Mouse (Mus musculus) embryonic facial prominence, embryonic 13.5 days (tissue): ENCODE data around the gene Gsx1. TPM values are rescaled to one million over a fixed set of nuclear protein-coding genes. Genes with fewer than 3 reads are reported as not detected.

Experiments used
- ATAC-seq: fragments of 200-750 bp; cut with Nextera tagmentation; 2 replicates; pipeline ENCODE4 v1.8.0; 2017; ENCODE audit warnings: low read depth; ENCODE audit not compliant: insufficient number of reproducible peaks, insufficient read depth, low FRiP score, low TSS enrichment
- H3K27ac ChIP-seq: fragments of 300-500 bp; sonication (generic); 2 replicates; pipeline ENCODE4 v1.5.1; 2015; ENCODE audit warnings: moderate library complexity, mild to moderate bottlenecking, inconsistent platforms
- H3K27me3 ChIP-seq: fragments of 300-500 bp; sonication (generic); 2 replicates; pipeline ENCODE4 v1.6.1; 2015; ENCODE audit warnings: mild to moderate bottlenecking, inconsistent platforms
- H3K36me3 ChIP-seq: fragments of 300-500 bp; sonication (generic); 2 replicates; pipeline ENCODE4 v1.6.1; 2015; ENCODE audit warnings: mild to moderate bottlenecking, inconsistent platforms
- H3K4me1 ChIP-seq: fragments of 300-500 bp; sonication (generic); 2 replicates; pipeline ENCODE4 v1.6.1; 2015; ENCODE audit warnings: inconsistent platforms
- H3K4me2 ChIP-seq: fragments of 300-500 bp; sonication (generic); 2 replicates; pipeline ENCODE4 v1.6.1; 2015; ENCODE audit warnings: moderate library complexity, mild to moderate bottlenecking, inconsistent platforms
- H3K4me3 ChIP-seq: fragments of 300-500 bp; sonication (generic); 2 replicates; pipeline ENCODE4 v1.5.1; 2015; ENCODE audit warnings: mild to moderate bottlenecking, inconsistent platforms
- H3K9ac ChIP-seq: fragments of 300-500 bp; sonication (generic); 2 replicates; pipeline ENCODE4 v1.6.1; 2015; ENCODE audit warnings: mild to moderate bottlenecking, inconsistent platforms
- H3K9me3 ChIP-seq: fragments of 300-500 bp; sonication (generic); 2 replicates; pipeline ENCODE4 v1.6.1; 2016; ENCODE audit warnings: inconsistent platforms
- WGBS: fragments of 180-500 bp; shearing (Covaris S2); methylation state at CpG from one replicate; pipeline ENCODE4 v1.1.7; 2015; ENCODE audit warnings: mixed read lengths; 5-methylcytosine and 5-hydroxymethylcytosine counted together
- polyA plus RNA-seq: library from polyadenylated mRNA; unstranded; fragments of >200 nt; fragmentation: Nextera tagmentation; extraction: Ambion mirVana; gene quantifications from 2 replicates; pipeline ENCODE4 v1.2.1, GENCODE M21; 2015

Gene Gsx1
- polyA plus RNA-seq, 1 experiment from 2014 or later, result not detected

GRCm38 (mm10) chr5:147227354-147228112 lies 39.0 kb downstream of the Gsx1 start:
- Histone ChIP-seq H3K27ac (no peak overlapping the region), H3K36me3 (no peaks in the 10 kb centered on the region), H3K4me2 (peak overlapping the region; percentile 39), H3K9me3 (no peaks in the 10 kb centered on the region), H3K4me1 (peaks cover 4% of the 10 kb centered on the region), H3K9ac (peak overlapping the region; percentile 27; the same call in 1 of the 2 replicates), H3K4me3 (no peak overlapping the region), H3K27me3 (peaks cover 70% of the 10 kb centered on the region)
- WGBS, result 13% methylated on average over 25 of the region's 25 CpGs
- ATAC-seq, result peak; percentile 52

DNA sequence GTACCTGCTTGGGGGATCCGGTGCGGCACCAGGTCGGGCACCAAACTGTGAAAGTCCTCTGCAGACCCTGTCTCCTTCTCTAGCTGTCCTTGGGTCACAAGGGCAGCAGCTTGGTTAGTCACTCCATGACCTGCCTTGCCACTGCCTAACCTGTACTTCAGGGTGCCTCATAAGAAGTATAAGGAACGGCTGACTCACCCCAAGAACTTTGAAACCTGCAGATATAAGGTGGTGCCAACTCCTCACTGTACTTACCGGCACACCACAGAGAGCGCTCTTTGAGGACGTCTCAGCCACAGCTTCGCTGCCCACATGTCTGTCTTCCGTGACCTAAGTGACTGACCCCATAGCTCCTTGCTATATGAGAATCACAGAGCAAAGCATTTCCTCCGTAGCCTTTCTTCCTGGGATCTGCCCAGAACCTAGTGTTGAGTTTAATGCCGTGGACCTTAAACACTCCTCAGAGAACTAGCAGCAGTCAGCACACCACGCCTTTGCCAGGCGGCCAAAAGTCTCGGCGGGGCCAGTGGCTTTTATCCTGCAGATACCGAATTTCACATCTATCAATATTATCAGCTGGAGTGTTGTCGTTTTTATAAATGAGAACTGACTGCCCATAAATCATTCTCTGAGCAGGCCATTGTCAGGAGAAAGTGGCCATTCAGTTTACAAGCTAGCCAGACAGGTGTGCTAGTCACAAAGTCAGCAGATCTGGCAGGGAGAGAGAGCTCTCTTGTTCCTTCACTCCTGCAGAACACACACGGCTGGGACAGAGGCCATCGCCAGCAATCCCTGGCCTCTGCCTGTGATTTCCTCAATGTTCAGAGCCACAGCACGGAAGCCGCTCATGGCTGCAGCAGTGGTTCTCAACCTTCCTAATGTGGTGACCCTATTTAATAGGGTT lies 47.2 kb downstream of the Gsx1 start:
- no peaks in the 10 kb centered on the region for H3K9me3 ChIP-seq
- no peaks in the 10 kb centered on the region for H3K4me1 ChIP-seq
- no peak overlapping the region for H3K9ac ChIP-seq
- no peak overlapping the region for H3K4me3 ChIP-seq
- ATAC-seq, result no peak
- no peaks in the 10 kb centered on the region for H3K36me3 ChIP-seq
- H3K27ac ChIP-seq, result no peak overlapping the region
- 80% methylated on average over 21 of the region's 21 CpGs for WGBS
- no peak overlapping the region for H3K4me2 ChIP-seq
- H3K27me3 ChIP-seq, result peaks cover 3% of the 10 kb centered on the region; the same call in 1 of the 2 replicates

Other genes starting within 250 kb of the Gsx1 start
- 114 and 117 TPM in 2 replicates for gene Gtf3a, start 240.0 kb upstream of the Gsx1 start, polyA plus RNA-seq
- gene Mtif3, start 224.9 kb upstream of the Gsx1 start, polyA plus RNA-seq, result 28.5 and 31.4 TPM in 2 replicates
- 13.7 and 13.8 TPM in 2 replicates for gene Lnx2, start 112.1 kb upstream of the Gsx1 start, polyA plus RNA-seq
- 116 and 127 TPM in 2 replicates for gene Polr1d, start 111.6 kb upstream of the Gsx1 start, polyA plus RNA-seq
- gene Pdx1, start 81.3 kb downstream of the Gsx1 start, polyA plus RNA-seq, result not detected in 2 replicates
- 0.56 TPM in 1 of 2 replicates, not detected in the other for gene Cdx2, start 118.6 kb downstream of the Gsx1 start, polyA plus RNA-seq
- not detected in 2 replicates for gene Urad, start 133.7 kb downstream of the Gsx1 start, polyA plus RNA-seq
- 0.25 TPM in 1 of 2 replicates, not detected in the other for gene Flt3, start 211.8 kb downstream of the Gsx1 start, polyA plus RNA-seq
- 72.7 and 86.9 TPM in 2 replicates for gene Pan3, start 241.5 kb downstream of the Gsx1 start, polyA plus RNA-seq